Mouse (Mus musculus) bone marrow macrophage, adult 2 months (primary cell): ENCODE measurements at regions not wholly inside any gene's neighbourhood (a gene's known extent, or its start where the extent isn't known, plus 50 kb on each side); places are given as distances from the start of the nearest gene placed in this dataset.

Source experiments
- CTCF ChIP-seq: IDR thresholded peaks from 2 replicates; pipeline ENCODE4 v1.5.1; 2012; ENCODE audit warnings: low read depth, mild to moderate bottlenecking, low read length, moderate library complexity
- POLR2A ChIP-seq: IDR thresholded peaks from 2 replicates; pipeline ENCODE4 v1.6.1; 2012; ENCODE audit warnings: mild to moderate bottlenecking, low read depth, low read length, borderline replicate concordance

- TF ChIP-seq CTCF, result no peak
- TF ChIP-seq POLR2A, result no peak
These were observed 302.6 kb upstream of the C030005K15Rik start for GRCm38 (mm10) chr10:98029124-98029523.
